Comparison of ENCODE assay signal across 7 mouse cellular contexts in the genomic region with DNA sequence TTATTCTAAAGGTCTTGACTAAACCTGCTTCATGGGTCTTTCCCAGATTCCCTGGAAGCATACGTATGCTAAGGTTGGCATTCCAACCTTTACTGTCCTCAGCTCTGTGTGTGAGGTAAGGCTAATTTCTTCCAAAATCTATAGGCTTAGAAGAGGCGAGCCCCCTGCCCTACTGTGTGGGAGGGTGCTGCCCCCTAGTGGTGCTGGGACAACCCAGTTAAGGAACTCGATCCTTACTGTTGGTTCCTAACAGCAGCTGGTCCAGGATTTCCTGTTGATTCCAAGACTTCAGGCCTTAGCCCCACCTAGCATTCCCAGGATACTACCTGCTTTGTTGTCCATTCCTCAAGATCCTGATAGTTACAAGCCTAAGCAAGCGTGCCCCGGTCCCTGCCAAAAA. TPM values are rescaled to one million over a fixed set of nuclear protein-coding genes. Genes with fewer than 3 reads are reported as not detected.
DNase-seq lines count a peak whose midpoint lies in the region; ATAC-seq and TF ChIP-seq lines count a peak whose summit lies in the region.

No protein-coding gene starts in this region.

- no peak overlapping the region for H3K9ac ChIP-seq in CH12.LX (ENCODE audit: insufficient read depth, low read depth)
- no peak overlapping the region for H3K9ac ChIP-seq in lung, embryonic 16.5 days (ENCODE audit: low read length)

- no peak overlapping the region for H3K27ac ChIP-seq in CH12.LX (ENCODE audit: insufficient read depth, low read depth)
- H3K27ac ChIP-seq in lung, embryonic 16.5 days (ENCODE audit: low read length): no peak overlapping the region

- ATAC-seq in lung, embryonic 16.5 days (ENCODE audit: low read depth): peak; percentile 55; the same call in 1 of the 2 replicates

- no peaks in the 10 kb centered on the region for H3K36me3 ChIP-seq in CH12.LX (replicated peaks in 1 of 2; ENCODE audit: control insufficient read depth in 1 of 2, insufficient read depth in 1 of 2, low read length in 1 of 2)
- H3K36me3 ChIP-seq in lung, embryonic 16.5 days (ENCODE audit: control insufficient read depth, insufficient read depth, low read length): no peaks in the 10 kb centered on the region

- H3K27me3 ChIP-seq in CH12.LX (replicated peaks): peaks cover 44% of the 10 kb centered on the region
- peaks cover 72% of the 10 kb centered on the region for H3K27me3 ChIP-seq in lung, embryonic 16.5 days (ENCODE audit: control insufficient read depth, insufficient read depth, low read depth, low read length)

- no peak overlapping the region for H3K4me3 ChIP-seq in CH12.LX (replicated peaks in 1 of 3; ENCODE audit: low read depth in 2 of 3, low read length in 2 of 3, poor library complexity in 1 of 3)
- no peak overlapping the region for H3K4me3 ChIP-seq in lung, embryonic 16.5 days (ENCODE audit: low read length)

- 14% methylated on average over 5 of the region's 5 CpGs for WGBS in lung, embryonic 16.5 days

- peaks cover 18% of the 10 kb centered on the region for H3K9me3 ChIP-seq in CH12.LX (replicated peaks; ENCODE audit: low read length)
- H3K9me3 ChIP-seq in lung, embryonic 16.5 days (ENCODE audit: control insufficient read depth, low read length): no peaks in the 10 kb centered on the region

- H3K4me2 ChIP-seq in CH12.LX (ENCODE audit: insufficient read depth, low read depth, poor library complexity, severe bottlenecking): no peak overlapping the region
- H3K4me2 ChIP-seq in lung, embryonic 16.5 days (ENCODE audit: low read depth, low read length): no peak overlapping the region

- no peaks in the 10 kb centered on the region for H3K4me1 ChIP-seq in CH12.LX (ENCODE audit: control insufficient read depth in 1 of 2, insufficient read depth in 2 of 2)
- peaks cover 23% of the 10 kb centered on the region for H3K4me1 ChIP-seq in lung, embryonic 16.5 days (replicated peaks; ENCODE audit: control insufficient read depth, insufficient read depth, low read length)

- dilution Hi-C loops in CH12.LX (cut with MboI; ENCODE audit: extremely low pct_ligation_motif_present, extremely low pct_unique_long_range_greater_than_20kb, low sequenced_read_pairs): no loop called here

- in situ Hi-C loops in CH12.LX (cut with MboI; ENCODE audit: low pct_ligation_motif_present, low pct_unique_long_range_greater_than_20kb, low sequenced_read_pairs): loop anchor here (10.0 kb wide), 1 partner anchor 217 kb away; no protein-coding TSS in a partner anchor

- TF ChIP-seq RAD21 in CH12.LX (IDR thresholded peaks at IDR 0.05; ENCODE audit: low read depth, low read length): peak; percentile 80

- no peak for TF ChIP-seq EP300 in CH12.LX (IDR thresholded peaks at IDR 0.05; ENCODE audit: low read length)

- peak; percentile 48 for DNase-seq in CH12.LX (ENCODE audit: extremely low read depth)
- DNase-seq in Muller cell, postnatal 12 days (ENCODE audit: inconsistent ontology term): peak; percentile 69
- peak; percentile 86 for DNase-seq in cerebellum, adult 9-10 months
- peak; percentile 86 for DNase-seq in gastrocnemius, postnatal 10 days
- DNase-seq in kidney, postnatal 25 days: peak; percentile 65 to 78
- peak; percentile 13 for DNase-seq in spleen, adult 12 weeks (ENCODE audit: low spot score)

- TF ChIP-seq CTCF in CH12.LX (conservative IDR thresholded peaks at IDR 0.05 in 1 of 2, IDR thresholded peaks at IDR 0.05 in 1 of 2; ENCODE audit: low read depth in 2 of 2, low read length in 2 of 2): peak; percentile 80 to 87

- H3K79me2 ChIP-seq in CH12.LX (replicated peaks; ENCODE audit: control insufficient read depth, extremely low read depth, insufficient read depth, poor library complexity, severe bottlenecking): no peaks in the 10 kb centered on the region

- no peak for TF ChIP-seq POLR2A in CH12.LX (IDR thresholded peaks at IDR 0.05; ENCODE audit: low read depth, low read length)

TF ChIP-seq in CH12.LX, 34 proteins besides CTCF, POLR2A, EP300 and RAD21:
- TF ChIP-seq ZKSCAN1 (IDR thresholded peaks at IDR 0.05; ENCODE audit: borderline replicate concordance, low read depth, low read length): peak; percentile 78
- peak; percentile 84 for TF ChIP-seq SMC3 (IDR thresholded peaks at IDR 0.05; ENCODE audit: low read depth, low read length)
- TF ChIP-seq USF1 (IDR thresholded peaks at IDR 0.05; ENCODE audit: low read depth, low read length): no peak
- TF ChIP-seq BHLHE40 (IDR thresholded peaks at IDR 0.05; ENCODE audit: low read depth, low read length): no peak

RNA-seq across cellular contexts. Expression of gene Kcnc4, which starts 2.8 kb away (rescaled TPM):
- total RNA-seq in CH12.LX (2012; rRNA removed) (not detected in 2 replicates), CH12.LX (2014; rRNA removed) (not detected in 2 replicates)
- polyA plus RNA-seq in CH12.LX (2012; ENCODE audit: insufficient read length, low read depth): not detected in 2 replicates
- 10 to 100 TPM; 53.2 to 59.6 TPM for total RNA-seq in gastrocnemius, postnatal 10 days (2021)
- polyA plus RNA-seq in lung, embryonic 16.5 days (2015; fragmentation: Nextera tagmentation; extraction: Ambion mirVana): 0.05 and 0.08 TPM in 2 replicates

RNA-seq across cellular contexts. Expression of gene Slc6a17, which starts 55.7 kb away (rescaled TPM):
- not detected in 2 replicates for total RNA-seq in CH12.LX (2012; rRNA removed)
- total RNA-seq in CH12.LX (2014; rRNA removed): not detected in 2 replicates
- not detected in 2 replicates for polyA plus RNA-seq in CH12.LX (2012; ENCODE audit: insufficient read length, low read depth)
- total RNA-seq in gastrocnemius, postnatal 10 days (2021): under 1 TPM; 0.94 to 0.95 TPM
- 1.3 and 1.8 TPM in 2 replicates for polyA plus RNA-seq in lung, embryonic 16.5 days (2015; fragmentation: Nextera tagmentation; extraction: Ambion mirVana)

Comparison
In these comparisons a context has a peak if more than half of its experiments do, and no peak if none do; other contexts are left out.
1. DNase-seq: peak in every context shown above with its lines; median percentile 86 in cerebellum, adult 9-10 months; 86 in gastrocnemius, postnatal 10 days; 72 in kidney, postnatal 25 days; 69 in Muller cell, postnatal 12 days; 48 in CH12.LX; 13 in spleen, adult 12 weeks.
2. RNA of gene Kcnc4, which starts 2.8 kb away (total RNA-seq): 53.2 to 59.6 TPM in gastrocnemius, postnatal 10 days; not detected in CH12.LX; every median in the first group is over 10 times any median in the second.